Mouse (Mus musculus) liver, embryonic 14.5 days (tissue): Measurements from ENCODE around the gene Olfr54. TPM values are rescaled to one million over a fixed set of nuclear protein-coding genes. Genes with fewer than 3 reads are reported as not detected.
A peak's percentile ranks its signal among the peaks of the same experiment; 100 is the strongest.
"Not testable (repeated sequence)": the region's sequence is repeated elsewhere in the genome, so short reads cannot be mapped to it uniquely, and the experiment has no call there.

ENCODE experiments used
- ATAC-seq: fragments of 200-750 bp; cut with Nextera tagmentation; 2 replicates; pipeline ENCODE4 v1.8.0; 2017; ENCODE audit warnings: moderate number of reproducible peaks, mild to moderate bottlenecking, moderate library complexity; ENCODE audit not compliant: insufficient read depth
- DNase-seq, 3 experiments: peaks; one replicate each; pipeline ENCODE4 v3.0.0-alpha.2; 2012 to 2013; ENCODE audit warnings: low read depth in 3 of 3, low spot score in 3 of 3
- H3K27ac ChIP-seq: fragments of 300-500 bp; sonication (generic); 2 replicates; pipeline ENCODE4 v1.5.1; 2014; ENCODE audit warnings: moderate library complexity, mild to moderate bottlenecking, control low read depth, inconsistent platforms
- H3K27me3 ChIP-seq: fragments of 300-500 bp; sonication (generic); 2 replicates; pipeline ENCODE4 v1.6.1; 2014; ENCODE audit warnings: mild to moderate bottlenecking, low read length, moderate library complexity; ENCODE audit not compliant: control insufficient read depth, insufficient read depth
- H3K36me3 ChIP-seq: fragments of 300-500 bp; sonication (generic); replicated peaks from 2 replicates; pipeline ENCODE4 v1.6.1; 2014; ENCODE audit warnings: low read depth; ENCODE audit not compliant: control insufficient read depth, insufficient read depth
- H3K4me1 ChIP-seq, 2 experiments: fragments of 200-500 bp in 1 of 2; fragments of 300-500 bp in 1 of 2; sonication (generic) in 1 of 2; replicated peaks; 2 replicates each; pipeline ENCODE4 v1.6.1; 2012 to 2014; ENCODE audit warnings: antibody characterized with exemption in 1 of 2, inconsistent platforms in 1 of 2, low read length in 1 of 2; ENCODE audit not compliant: control insufficient read depth in 2 of 2, insufficient read depth in 2 of 2
- H3K4me2 ChIP-seq: fragments of 300-500 bp; sonication (generic); 2 replicates; pipeline ENCODE4 v1.6.1; 2014; ENCODE audit warnings: low read depth, mild to moderate bottlenecking, control low read depth, moderate library complexity
- H3K4me3 ChIP-seq, 2 experiments: fragments of 200-500 bp in 1 of 2; fragments of 300-500 bp in 1 of 2; sonication (generic) in 1 of 2; 2 replicates each; pipeline ENCODE4 v1.5.1; 2012 to 2014; ENCODE audit warnings: low read depth in 2 of 2, low read length in 2 of 2, mild to moderate bottlenecking in 2 of 2, control low read depth in 1 of 2, inconsistent platforms in 1 of 2, moderate library complexity in 1 of 2; ENCODE audit not compliant: insufficient read depth in 1 of 2
- H3K9ac ChIP-seq: fragments of 300-500 bp; sonication (generic); replicated peaks from 2 replicates; pipeline ENCODE4 v1.6.1; 2014; ENCODE audit warnings: mild to moderate bottlenecking, control low read depth, moderate library complexity
- H3K9me3 ChIP-seq: fragments of 300-500 bp; sonication (generic); 2 replicates; pipeline ENCODE4 v1.6.1; 2016; ENCODE audit warnings: low read length, mixed read lengths; ENCODE audit not compliant: control insufficient read depth
- CTCF ChIP-seq: IDR thresholded peaks from 2 replicates; pipeline ENCODE4 v1.5.1; 2016; ENCODE audit warnings: antibody characterized with exemption, low read depth, control low read depth
- EP300 ChIP-seq: IDR thresholded peaks from 2 replicates; pipeline ENCODE4 v1.6.1; 2016; ENCODE audit warnings: antibody characterized with exemption, low read depth
- WGBS: fragments of 180-500 bp; shearing (Covaris S2); extraction: QIAGEN DNeasy Blood & Tissue Kit; methylation state at CpG from one replicate; pipeline ENCODE4 v1.1.7; 2014; ENCODE audit not compliant: insufficient replicate concordance; 5-methylcytosine and 5-hydroxymethylcytosine counted together
- polyA plus RNA-seq, 2 experiments: library from polyadenylated mRNA; depleted of rRNA in 1 of 2; stranded (reverse) in 1 of 2; unstranded in 1 of 2; fragments of >200 nt; fragmentation: Nextera tagmentation in 1 of 2; extraction: Ambion mirVana in 1 of 2; gene quantifications; 2 replicates each; pipeline versions ENCODE4 v1.2.1 to v1.2.3; 2012 to 2014

Gene Olfr54
- polyA plus RNA-seq, 2 experiments: not detected

GRCm38 (mm10) chr11:51030225-51030624 lies 16.2 kb downstream of the Olfr54 start:
- H3K4me1 ChIP-seq: no peaks in the 10 kb centered on the region
- no peak overlapping the region for H3K9ac ChIP-seq
- no peak overlapping the region for H3K4me2 ChIP-seq
- H3K36me3 ChIP-seq: no peaks in the 10 kb centered on the region
- no peak overlapping the region for H3K27ac ChIP-seq
- H3K4me3 ChIP-seq: no peak overlapping the region
- WGBS: 51% methylated on average over 2 of the region's 2 CpGs
- no peaks in the 10 kb centered on the region for H3K27me3 ChIP-seq
- no peak for DNase-seq
- H3K9me3 ChIP-seq: no peaks in the 10 kb centered on the region
- TF ChIP-seq CTCF: no peak
- no peak for TF ChIP-seq EP300
- ATAC-seq: no peak

- no peaks in the 10 kb centered on the region for H3K36me3 ChIP-seq
- peak in 1 of 3 experiments; percentile 3 for DNase-seq
These were observed 18.8 kb downstream of the Olfr54 start for GRCm38 (mm10) chr11:51032851-51033250.

GRCm38 (mm10) chr11:51034141-51034540 lies 20.1 kb downstream of the Olfr54 start:
- not testable (repeated sequence) for H3K27ac ChIP-seq, H3K36me3 ChIP-seq, H3K4me2 ChIP-seq, H3K27me3 ChIP-seq, H3K9me3 ChIP-seq, DNase-seq, H3K4me3 ChIP-seq, H3K9ac ChIP-seq, ATAC-seq, H3K4me1 ChIP-seq

More at GRCm38 (mm10) chr11:51032851-51033250, 18.8 kb downstream of the Olfr54 start:
- Histone ChIP-seq H3K27me3 (no peaks in the 10 kb centered on the region), H3K9ac (no peak overlapping the region), H3K27ac (no peak overlapping the region), H3K4me2 (no peak overlapping the region), H3K4me3 (no peak overlapping the region), H3K9me3 (no peaks in the 10 kb centered on the region), H3K4me1 (no peaks in the 10 kb centered on the region)
- WGBS: 29% methylated on average over 1 of the region's 1 CpGs
- TF ChIP-seq EP300 (no peak), CTCF (peak; percentile 74)
- ATAC-seq: no peak

- no peak overlapping the region for H3K9ac ChIP-seq
- WGBS: 68% methylated on average over 2 of the region's 2 CpGs
- no peaks in the 10 kb centered on the region for H3K4me1 ChIP-seq
- no peaks in the 10 kb centered on the region for H3K9me3 ChIP-seq
- no peak for DNase-seq
- H3K27ac ChIP-seq: no peak overlapping the region
- TF ChIP-seq EP300 (no peak), CTCF (no peak)
- H3K4me3 ChIP-seq: no peak overlapping the region
- no peaks in the 10 kb centered on the region for H3K36me3 ChIP-seq
- ATAC-seq: no peak
- H3K4me2 ChIP-seq: no peak overlapping the region
- H3K27me3 ChIP-seq: no peaks in the 10 kb centered on the region
These were observed 21.9 kb downstream of the Olfr54 start for GRCm38 (mm10) chr11:51035951-51036350.

- H3K4me3 ChIP-seq, H3K4me2 ChIP-seq, H3K27me3 ChIP-seq, H3K4me1 ChIP-seq, H3K36me3 ChIP-seq, H3K9ac ChIP-seq, ATAC-seq, H3K9me3 ChIP-seq, DNase-seq, H3K27ac ChIP-seq: not testable (repeated sequence)
- WGBS: 56% methylated on average over 3 of the region's 3 CpGs
These were observed 30.7 kb downstream of the Olfr54 start for GRCm38 (mm10) chr11:51044776-51045175.

- H3K36me3 ChIP-seq, H3K9ac ChIP-seq, H3K27ac ChIP-seq, H3K27me3 ChIP-seq, H3K9me3 ChIP-seq, H3K4me3 ChIP-seq, H3K4me2 ChIP-seq, DNase-seq, ATAC-seq, H3K4me1 ChIP-seq: not testable (repeated sequence)
- 41% methylated on average over 3 of the region's 3 CpGs for WGBS
These were observed 33.8 kb downstream of the Olfr54 start, which contains the start of gene Olfr1375 for GRCm38 (mm10) chr11:51047809-51048208. Olfr1375 (plus strand) TSS chr11:51048109.
